Comparison of ENCODE assay signal across 20 mouse cellular contexts in genomic region chr16:11473893-11474505, GRCm38 (mm10).
A peak's percentile ranks its signal among the peaks of the same experiment; 100 is the strongest.
DNase-seq lines count a peak whose midpoint lies in the region; ATAC-seq and TF ChIP-seq lines count a peak whose summit lies in the region.
"Had no signal": no experiment of that assay in that cellular context is flagged by ENCODE, and none has a peak within 500 bp of the region (broad histone marks: within the 10 kb centered on the region; RNA-seq: fewer than 3 reads in every experiment).

No protein-coding gene starts in this region.

- WGBS in forebrain, embryonic 14.5 days, result 78% methylated on average over 6 of the region's 6 CpGs
- WGBS in forebrain, embryonic 10.5 days, result 86% methylated on average over 6 of the region's 6 CpGs
- 76% methylated on average over 6 of the region's 6 CpGs for WGBS in heart, embryonic 15.5 days
- 80% methylated on average over 6 of the region's 6 CpGs for WGBS in liver, postnatal 0 days (ENCODE audit: insufficient replicate concordance)
- 80% methylated on average over 6 of the region's 6 CpGs for WGBS in liver, embryonic 11.5 days
- 76% methylated on average over 6 of the region's 6 CpGs for WGBS in stomach, postnatal 0 days

- no peak for TF ChIP-seq CTCF in liver, postnatal 0 days (IDR thresholded peaks at IDR 0.05; ENCODE audit: low read depth)
- TF ChIP-seq CTCF in stomach, postnatal 0 days (IDR thresholded peaks at IDR 0.05; ENCODE audit: low read depth), result no peak

- H3K36me3 ChIP-seq in forebrain, embryonic 14.5 days (ENCODE audit: control insufficient read depth, insufficient read depth, low read length), result 0 out of 2 replicates have a peak, but pooled peaks cover 2% of the 10 kb centered on the region
- no peaks in the 10 kb centered on the region for H3K36me3 ChIP-seq in forebrain, embryonic 10.5 days (replicated peaks)
- H3K36me3 ChIP-seq in heart, embryonic 15.5 days, result no peaks in the 10 kb centered on the region
- no peaks in the 10 kb centered on the region for H3K36me3 ChIP-seq in liver, postnatal 0 days (replicated peaks; ENCODE audit: insufficient read depth, low read length)
- H3K36me3 ChIP-seq in liver, embryonic 11.5 days (ENCODE audit: control insufficient read depth, insufficient read depth, low read length), result no peaks in the 10 kb centered on the region
- H3K36me3 ChIP-seq in stomach, postnatal 0 days (ENCODE audit: control insufficient read depth, insufficient read depth, low read length), result no peaks in the 10 kb centered on the region; the same call in 1 of the 2 replicates
- H3K36me3 ChIP-seq: embryonic facial prominence, embryonic 10.5 days; forebrain, embryonic 12.5 days had no signal

- intact Hi-C loops in heart, postnatal 14 days (cut with DNase I), result loop anchor here (5.0 kb wide), 1 partner anchor 108 kb away; no protein-coding TSS in a partner anchor

- H3K9me3 ChIP-seq in forebrain, embryonic 14.5 days (replicated peaks; ENCODE audit: control insufficient read depth, low read length), result no peaks in the 10 kb centered on the region
- no peaks in the 10 kb centered on the region for H3K9me3 ChIP-seq in forebrain, embryonic 10.5 days
- no peaks in the 10 kb centered on the region for H3K9me3 ChIP-seq in heart, embryonic 15.5 days (replicated peaks)
- H3K9me3 ChIP-seq in liver, postnatal 0 days (ENCODE audit: low read length), result no peaks in the 10 kb centered on the region
- H3K9me3 ChIP-seq in liver, embryonic 11.5 days (ENCODE audit: control insufficient read depth, low read length), result no peaks in the 10 kb centered on the region
- H3K9me3 ChIP-seq in stomach, postnatal 0 days (ENCODE audit: control insufficient read depth, low read length), result no peaks in the 10 kb centered on the region
- H3K9me3 ChIP-seq: embryonic facial prominence, embryonic 10.5 days; forebrain, embryonic 12.5 days; G1E; limb, embryonic 13.5 days; megakaryocyte, embryonic 14.5 days; neural tube, embryonic 15.5 days had no signal

- no peak for TF ChIP-seq EP300 in liver, postnatal 0 days (IDR thresholded peaks at IDR 0.05; ENCODE audit: low read depth)
- TF ChIP-seq EP300 in stomach, postnatal 0 days (optimal IDR thresholded peaks at IDR 0.05), result no peak

- no peaks in the 10 kb centered on the region for H3K27me3 ChIP-seq in forebrain, embryonic 14.5 days (replicated peaks; ENCODE audit: control insufficient read depth, insufficient read depth, low read length)
- H3K27me3 ChIP-seq in forebrain, embryonic 10.5 days (ENCODE audit: poor library complexity, severe bottlenecking), result no peaks in the 10 kb centered on the region
- H3K27me3 ChIP-seq in heart, embryonic 15.5 days, result no peaks in the 10 kb centered on the region
- H3K27me3 ChIP-seq in liver, postnatal 0 days (ENCODE audit: insufficient read depth, low read length), result no peaks in the 10 kb centered on the region
- no peaks in the 10 kb centered on the region for H3K27me3 ChIP-seq in liver, embryonic 11.5 days (replicated peaks; ENCODE audit: control insufficient read depth, insufficient read depth, low read length)
- H3K27me3 ChIP-seq in stomach, postnatal 0 days (ENCODE audit: control insufficient read depth, insufficient read depth, low read length), result no peaks in the 10 kb centered on the region
- H3K27me3 ChIP-seq: forebrain, embryonic 12.5 days; limb, embryonic 13.5 days; megakaryocyte, embryonic 14.5 days; neural tube, embryonic 15.5 days had no signal

- H3K4me3 ChIP-seq in forebrain, embryonic 14.5 days (ENCODE audit: low read depth, low read length), result no peak overlapping the region
- no peak overlapping the region for H3K4me3 ChIP-seq in forebrain, embryonic 10.5 days
- H3K4me3 ChIP-seq in heart, embryonic 15.5 days, result no peak overlapping the region
- no peak overlapping the region for H3K4me3 ChIP-seq in liver, postnatal 0 days (ENCODE audit: low read depth, low read length)
- H3K4me3 ChIP-seq in liver, embryonic 11.5 days (ENCODE audit: low read depth, low read length), result no peak overlapping the region
- H3K4me3 ChIP-seq in stomach, postnatal 0 days (ENCODE audit: low read depth, low read length), result no peak overlapping the region
- H3K4me3 ChIP-seq: embryonic facial prominence, embryonic 10.5 days; forebrain, embryonic 12.5 days; limb, embryonic 13.5 days; neural tube, embryonic 15.5 days had no signal

- DNase-seq in forebrain, embryonic 14.5 days (ENCODE audit: low spot score), result peak; percentile 8
- DNase-seq in forebrain, embryonic 10.5 days (ENCODE audit: extremely low spot score, low spot score), result no peak
- DNase-seq in heart, postnatal 14 days, result no peak
- peak; percentile 30 for DNase-seq in liver, postnatal 0 days
- DNase-seq in liver, embryonic 11.5 days (ENCODE audit: low spot score), result no peak
- peak; percentile 22 for DNase-seq in stomach, postnatal 0 days (ENCODE audit: low spot score)
- no peak for DNase-seq in spleen, postnatal 14 days (ENCODE audit: low spot score in 2 of 2)
- DNase-seq: adrenal gland, postnatal 14 days; cerebellum, adult 11-12 months; thymus, postnatal 4 days had no signal

- H3K4me1 ChIP-seq in forebrain, embryonic 14.5 days (ENCODE audit: control insufficient read depth, insufficient read depth, low read length), result no peaks in the 10 kb centered on the region
- H3K4me1 ChIP-seq in forebrain, embryonic 10.5 days, result no peaks in the 10 kb centered on the region
- peaks cover 38% of the 10 kb centered on the region for H3K4me1 ChIP-seq in heart, embryonic 15.5 days (replicated peaks)
- peaks cover 15% of the 10 kb centered on the region for H3K4me1 ChIP-seq in liver, postnatal 0 days (ENCODE audit: insufficient read depth)
- H3K4me1 ChIP-seq in liver, embryonic 11.5 days (replicated peaks; ENCODE audit: control insufficient read depth, insufficient read depth, low read length), result no peaks in the 10 kb centered on the region; the same call in 1 of the 2 replicates
- 0 out of 2 replicates have a peak, but pooled peaks cover 2% of the 10 kb centered on the region for H3K4me1 ChIP-seq in stomach, postnatal 0 days (replicated peaks; ENCODE audit: control insufficient read depth, insufficient read depth)
- H3K4me1 ChIP-seq: embryonic facial prominence, embryonic 10.5 days; forebrain, embryonic 12.5 days had no signal

- no peak for ATAC-seq in forebrain, embryonic 14.5 days
- no peak for ATAC-seq in heart, embryonic 15.5 days (replicated peaks; ENCODE audit: insufficient number of reproducible peaks, insufficient read depth, low FRiP score, low read depth)
- no peak for ATAC-seq in liver, postnatal 0 days
- ATAC-seq in liver, embryonic 11.5 days (replicated peaks; ENCODE audit: low FRiP score), result no peak
- ATAC-seq in stomach, postnatal 0 days (ENCODE audit: low FRiP score, low TSS enrichment), result no peak
- ATAC-seq: midbrain, embryonic 16.5 days had no signal

- H3K9ac ChIP-seq in forebrain, embryonic 14.5 days (ENCODE audit: low read length), result no peak overlapping the region
- no peak overlapping the region for H3K9ac ChIP-seq in heart, embryonic 15.5 days
- H3K9ac ChIP-seq in liver, postnatal 0 days (replicated peaks), result no peak overlapping the region
- H3K9ac ChIP-seq in liver, embryonic 11.5 days (ENCODE audit: low read depth, low read length), result no peak overlapping the region
- H3K9ac ChIP-seq in stomach, postnatal 0 days (ENCODE audit: low read length), result no peak overlapping the region; the same call in 1 of the 2 replicates
- H3K9ac ChIP-seq: forebrain, embryonic 12.5 days; hindbrain, embryonic 14.5 days; limb, embryonic 13.5 days; liver, embryonic 14.5 days; neural tube, embryonic 15.5 days had no signal

- H3K27ac ChIP-seq in forebrain, embryonic 14.5 days (ENCODE audit: low read depth, low read length), result no peak overlapping the region
- no peak overlapping the region for H3K27ac ChIP-seq in forebrain, embryonic 10.5 days
- H3K27ac ChIP-seq in heart, embryonic 15.5 days, result peak overlapping the region; percentile 30; the same call in 1 of the 2 replicates
- no peak overlapping the region for H3K27ac ChIP-seq in liver, postnatal 0 days (ENCODE audit: low read depth)
- H3K27ac ChIP-seq in liver, embryonic 11.5 days (ENCODE audit: low read depth, low read length), result no peak overlapping the region
- no peak overlapping the region for H3K27ac ChIP-seq in stomach, postnatal 0 days (replicated peaks)
- H3K27ac ChIP-seq: embryonic facial prominence, embryonic 10.5 days; forebrain, embryonic 12.5 days; hindbrain, embryonic 14.5 days; limb, embryonic 13.5 days; liver, embryonic 14.5 days; neural tube, embryonic 15.5 days had no signal

- H3K4me2 ChIP-seq in forebrain, embryonic 14.5 days (ENCODE audit: low read length), result no peak overlapping the region
- no peak overlapping the region for H3K4me2 ChIP-seq in heart, embryonic 15.5 days
- H3K4me2 ChIP-seq in liver, postnatal 0 days (ENCODE audit: low read depth, low read length), result no peak overlapping the region
- no peak overlapping the region for H3K4me2 ChIP-seq in liver, embryonic 11.5 days
- no peak overlapping the region for H3K4me2 ChIP-seq in stomach, postnatal 0 days (replicated peaks; ENCODE audit: low read depth)
- H3K4me2 ChIP-seq: forebrain, embryonic 12.5 days; hindbrain, embryonic 14.5 days; limb, embryonic 13.5 days; neural tube, embryonic 15.5 days had no signal

Comparison
In these comparisons a context has a peak if more than half of its experiments do, and no peak if none do; other contexts are left out.
1. DNase-seq: peak in forebrain, embryonic 14.5 days (single experiment), liver, postnatal 0 days (single experiment) and stomach, postnatal 0 days (single experiment); none in forebrain, embryonic 10.5 days (single experiment), heart, postnatal 14 days (0 of 2), liver, embryonic 11.5 days (single experiment) and spleen, postnatal 14 days (0 of 2).